Mouse (Mus musculus) activated CD4-positive, CD25-positive, alpha-beta regulatory T cell, adult 4 months (primary cell): ENCODE results near the gene Ifnab. TPM values are rescaled to one million over a fixed set of nuclear protein-coding genes. Genes with fewer than 3 reads are reported as not detected.
A peak's percentile ranks its signal among the peaks of the same experiment; 100 is the strongest.

ENCODE experiments used
- ATAC-seq: one replicate; pipeline ENCODE4 v1.8.0; 2017
- polyA plus RNA-seq, 2 experiments: library from polyadenylated mRNA; unstranded; fragments of 100-300 nt; shearing (Covaris generic); gene quantifications; one replicate each; pipeline ENCODE4 v1.2.1; 2017

The Ifnab gene
- polyA plus RNA-seq, 2 experiments from 2014 or later: not detected

DNA sequence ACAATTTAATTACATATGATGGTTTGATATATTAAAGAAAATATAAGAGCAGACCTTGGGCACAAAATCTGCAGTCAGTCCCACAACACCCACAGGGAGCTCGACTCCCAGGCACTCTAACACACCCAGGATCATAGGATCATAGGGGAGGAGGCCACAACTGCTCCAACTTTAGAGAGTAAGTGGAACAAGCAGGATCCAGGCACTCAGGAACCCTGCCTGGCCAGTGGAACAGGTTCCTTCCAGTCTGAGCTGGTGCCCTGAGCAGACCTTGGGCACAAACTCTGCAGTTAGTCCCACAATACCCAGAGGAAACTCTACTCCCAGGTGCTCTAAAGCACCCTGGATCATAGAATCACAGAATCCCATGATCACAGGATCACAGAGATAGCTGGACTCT, 35.7 kb downstream of the Ifnab start:
- no peak for ATAC-seq

- ATAC-seq: no peak
Measured at GRCm38 (mm10) chr4:88653644-88654043, 37.5 kb downstream of the Ifnab start.

- ATAC-seq: no peak
Measured at GRCm38 (mm10) chr4:88644359-88644758, 46.8 kb downstream of the Ifnab start, which contains the start of gene Ifna13. TSS of gene Ifna13 (minus strand) at chr4:88644459.

GRCm38 (mm10) chr4:88642526-88642925, 48.6 kb downstream of the Ifnab start:
- ATAC-seq: no peak

GRCm38 (mm10) chr4:88641077-88641831, 49.9 kb downstream of the Ifnab start:
- peak; percentile 95 for ATAC-seq

- peak; percentile 47 for ATAC-seq
Measured at GRCm38 (mm10) chr4:88640704-88641076, 50.5 kb downstream of the Ifnab start.

Other genes with a start within 250 kb of the Ifnab start
- gene Ifnb1, start 168.6 kb downstream of the Ifnab start, polyA plus RNA-seq: not detected
- not detected for gene Ifna15, start 133.1 kb downstream of the Ifnab start, polyA plus RNA-seq
- not detected for gene Ifna14, start 119.6 kb downstream of the Ifnab start, polyA plus RNA-seq
- gene Ifna9, start 99.0 kb downstream of the Ifnab start, polyA plus RNA-seq: not detected
- gene Ifna12, start 88.0 kb downstream of the Ifnab start, polyA plus RNA-seq: not detected
- not detected for gene C87499, start 56.9 kb downstream of the Ifnab start, polyA plus RNA-seq
- gene Ifna13, start 46.9 kb downstream of the Ifnab start, polyA plus RNA-seq: not detected
- not detected for gene Ifna16, start 14.4 kb downstream of the Ifnab start, polyA plus RNA-seq
- not detected for gene Ifna2, start 7.4 kb downstream of the Ifnab start, polyA plus RNA-seq
- not detected for gene Gm26566, start 30.4 kb upstream of the Ifnab start, polyA plus RNA-seq
- 10 to 100 TPM; 31.9 to 33.2 TPM for gene Klhl9, start 31.1 kb upstream of the Ifnab start, polyA plus RNA-seq
- not detected for gene Gm13271, start 63.5 kb upstream of the Ifnab start, polyA plus RNA-seq
- gene Gm13283, start 68.8 kb upstream of the Ifnab start, polyA plus RNA-seq: under 1 TPM in 1 of 2 experiments, not detected in 1; 0.37 TPM
- not detected for gene Gm13290, start 82.5 kb upstream of the Ifnab start, polyA plus RNA-seq
- gene Gm13289, start 85.6 kb upstream of the Ifnab start, polyA plus RNA-seq: not detected
- not detected for gene Gm13272, start 88.5 kb upstream of the Ifnab start, polyA plus RNA-seq
- not detected for gene Ifnz, start 90.8 kb upstream of the Ifnab start, polyA plus RNA-seq
- gene Gm13276, start 94.3 kb upstream of the Ifnab start, polyA plus RNA-seq: not detected
- gene Gm13277, start 97.3 kb upstream of the Ifnab start, polyA plus RNA-seq: not detected
- not detected for gene Gm13278, start 100.2 kb upstream of the Ifnab start, polyA plus RNA-seq
- gene Gm13275, start 103.1 kb upstream of the Ifnab start, polyA plus RNA-seq: not detected
- gene Gm13279, start 106.0 kb upstream of the Ifnab start, polyA plus RNA-seq: not detected
- under 1 TPM in 1 of 2 experiments, not detected in 1; 0.38 TPM for gene Gm13285, start 108.3 kb upstream of the Ifnab start, polyA plus RNA-seq
- not detected for gene Gm13287, start 111.9 kb upstream of the Ifnab start, polyA plus RNA-seq
- not detected for gene Gm13288, start 114.2 kb upstream of the Ifnab start, polyA plus RNA-seq
- not detected for gene Ifna7, start 124.9 kb upstream of the Ifnab start, polyA plus RNA-seq
- not detected for gene Ifna11, start 128.6 kb upstream of the Ifnab start, polyA plus RNA-seq
- gene Ifna6, start 136.1 kb upstream of the Ifnab start, polyA plus RNA-seq: not detected
- not detected for gene Ifna5, start 144.2 kb upstream of the Ifnab start, polyA plus RNA-seq
- gene Ifna4, start 150.5 kb upstream of the Ifnab start, polyA plus RNA-seq: not detected
- not detected for gene Ifna1, start 158.7 kb upstream of the Ifnab start, polyA plus RNA-seq
- gene Ifne, start 188.8 kb upstream of the Ifnab start, polyA plus RNA-seq: not detected